Mouse (Mus musculus) testis, postnatal 14 days (tissue): ENCODE measurements around the gene Foxd1.

Experiments used
- DNase-seq: peaks from one replicate; pipeline ENCODE4 v3.0.0; 2021; ENCODE audit warnings: low spot score

Foxd1 gene

DNA sequence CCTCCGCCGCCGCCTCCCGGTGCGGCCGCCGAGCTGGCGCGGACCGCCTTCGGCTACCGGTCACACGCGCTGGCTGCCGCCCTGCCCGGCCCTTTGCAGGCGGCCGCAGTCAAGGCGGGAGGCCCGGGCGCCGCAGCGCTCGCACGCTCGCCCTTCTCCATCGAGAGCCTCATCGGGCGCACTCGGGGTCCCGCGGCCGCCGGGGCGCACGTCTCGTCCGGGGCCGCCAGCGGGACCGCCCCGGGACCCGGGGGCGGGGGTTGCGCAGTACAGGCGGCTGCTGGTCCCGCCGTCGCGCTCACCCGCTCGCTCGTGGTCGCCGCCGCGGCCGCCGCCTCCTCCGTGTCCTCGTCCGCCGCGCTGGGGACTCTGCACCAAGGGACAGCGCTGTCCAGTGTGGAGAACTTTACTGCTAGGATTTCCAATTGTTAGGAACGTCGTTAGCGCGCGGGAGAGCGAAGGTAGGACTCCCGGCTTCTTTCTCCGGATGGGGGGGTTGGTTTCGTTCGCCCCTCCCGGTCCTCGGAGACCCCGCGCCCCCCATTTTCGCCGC, 1.6 kb downstream of the Foxd1 start:
- DNase-seq, result no peak

DNA sequence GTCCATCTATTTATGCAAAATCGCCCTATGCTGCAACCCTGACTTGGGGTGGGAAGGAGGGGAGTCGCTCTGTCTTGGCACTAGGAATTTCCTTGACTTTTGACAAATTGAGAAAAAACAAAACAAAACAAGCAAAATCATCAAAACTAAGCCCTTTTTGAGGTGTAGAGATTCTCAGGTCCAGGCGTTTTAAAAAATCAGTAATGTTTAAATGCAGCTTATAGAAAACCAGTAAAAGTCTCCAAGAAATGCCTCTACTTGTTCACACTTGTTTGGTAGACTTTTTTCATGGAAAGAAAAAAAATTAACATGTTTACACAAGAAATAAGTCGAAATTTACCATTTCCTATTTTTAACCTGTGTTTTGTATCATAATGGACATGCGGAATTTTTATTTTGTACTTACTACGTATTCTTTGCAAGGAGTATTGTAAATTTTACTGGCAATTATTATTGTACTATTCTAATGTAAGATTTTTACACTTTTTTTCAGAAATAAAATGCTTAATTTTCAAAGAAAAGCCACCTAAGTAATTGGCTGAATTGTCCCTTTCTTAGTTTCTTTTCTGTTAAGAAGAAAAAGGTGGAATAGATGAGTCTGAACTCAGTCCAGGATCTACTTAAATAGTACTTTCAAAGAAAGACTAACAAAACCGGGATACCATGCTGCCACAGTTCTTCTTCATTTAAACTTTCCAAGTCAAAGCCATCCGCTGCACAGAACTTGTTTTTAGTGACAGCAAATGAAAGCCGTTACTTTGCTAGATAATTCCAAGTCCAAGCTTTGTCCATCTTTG, 2.3 kb downstream of the Foxd1 start:
- DNase-seq, result no peak

DNA sequence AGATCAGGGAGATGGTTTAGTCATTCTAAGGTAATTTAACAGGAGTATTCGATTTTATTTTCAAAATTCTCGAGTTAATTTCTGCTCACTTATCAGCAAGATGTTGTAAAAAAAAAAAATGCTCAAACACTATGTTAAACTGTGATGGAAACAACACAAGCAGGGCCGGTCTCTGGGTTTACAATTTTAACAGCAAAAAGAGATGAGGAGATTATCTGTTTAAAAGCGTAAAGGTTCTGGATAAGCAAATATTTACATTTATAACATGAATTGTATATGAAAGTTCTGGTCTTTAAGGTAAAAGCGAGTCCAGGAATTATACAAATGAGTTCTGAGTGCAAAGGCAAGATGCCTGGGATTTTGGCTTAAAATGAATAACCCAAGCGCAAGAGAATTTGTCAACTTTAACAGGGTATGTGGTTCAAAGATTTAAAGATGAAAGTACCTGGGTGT, 3.0 kb downstream of the Foxd1 start:
- no peak for DNase-seq

DNA sequence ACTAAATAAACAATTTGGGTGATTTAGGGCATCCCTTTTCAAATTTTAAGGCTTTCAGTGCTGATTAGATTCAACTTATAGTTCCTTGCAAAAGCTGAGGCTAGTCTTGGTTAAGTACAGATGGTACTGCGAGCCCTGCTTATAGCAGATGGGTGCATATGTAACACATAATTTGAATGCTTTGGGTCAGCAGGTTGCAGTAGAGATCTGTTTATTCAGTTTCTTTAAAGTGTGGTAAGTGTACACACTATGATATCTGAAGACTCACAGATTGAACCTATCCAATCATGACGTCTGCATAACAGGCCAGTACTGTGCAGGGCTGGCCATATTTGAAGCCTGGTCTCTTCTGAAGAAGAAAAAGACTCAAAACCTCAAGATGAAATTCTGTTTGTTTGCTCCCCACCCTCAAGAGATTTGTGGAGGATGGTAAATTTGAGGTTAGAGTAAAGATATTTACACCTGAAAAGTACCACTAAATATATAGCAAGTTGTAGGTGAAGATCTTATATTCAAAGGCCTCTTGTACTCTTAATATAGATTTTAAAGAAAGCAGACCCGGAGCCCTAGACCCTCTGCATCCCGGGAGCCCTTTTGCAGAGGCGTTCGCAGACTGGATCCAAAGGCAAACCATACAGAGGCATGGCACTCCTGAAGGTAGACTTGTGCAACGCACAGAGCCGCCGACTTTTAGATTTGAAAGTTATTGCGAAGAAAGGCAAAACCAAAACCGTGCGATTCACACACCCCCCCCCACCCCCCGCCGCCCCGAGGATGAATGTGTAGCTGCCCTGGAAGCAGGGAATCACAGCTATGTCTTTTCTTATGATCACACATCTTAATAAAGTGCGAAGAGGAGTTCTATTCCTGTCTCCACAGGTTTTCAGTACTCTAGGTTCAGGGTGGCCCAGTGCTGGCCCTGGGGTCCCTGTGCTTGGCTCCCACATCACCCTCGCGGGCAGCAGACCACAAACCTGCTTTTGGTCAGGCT, 3.7 kb downstream of the Foxd1 start:
- no peak for DNase-seq

DNA sequence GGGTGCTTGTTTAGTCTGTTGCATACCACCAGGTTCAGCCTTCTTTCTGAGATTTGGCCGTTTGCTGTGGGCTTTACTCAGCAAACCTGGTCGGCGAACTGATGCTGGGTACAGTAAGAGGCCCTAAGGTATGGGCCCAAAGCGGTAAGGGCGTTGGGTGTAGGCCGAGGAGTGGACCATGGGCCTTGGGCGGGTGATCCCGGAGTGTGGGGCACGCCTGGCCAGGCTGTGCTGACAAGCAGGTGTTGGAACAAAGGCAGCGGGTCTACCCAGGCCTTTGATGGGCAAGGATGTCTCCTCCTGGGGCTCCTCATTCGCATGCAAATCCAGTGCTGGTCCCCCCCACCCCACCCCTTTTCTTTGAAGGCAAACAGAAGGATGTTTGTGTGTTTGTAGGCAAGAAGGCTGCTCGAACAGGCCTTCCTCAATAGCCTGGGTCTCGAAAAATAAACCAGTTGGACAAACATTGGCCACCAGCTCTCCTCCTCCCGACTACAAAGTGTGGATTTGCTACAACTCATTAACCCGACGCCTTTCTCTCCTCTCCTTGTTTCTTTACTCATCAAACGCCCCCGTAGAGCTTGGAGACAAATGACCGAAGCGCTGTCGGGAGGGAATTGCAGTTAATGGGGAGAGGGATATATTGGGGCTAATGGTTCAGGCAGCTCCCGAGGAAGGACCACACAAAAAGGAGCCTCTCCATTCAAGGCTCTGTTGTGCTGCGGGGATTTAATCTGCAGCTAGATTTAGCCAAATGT, 4.6 kb downstream of the Foxd1 start:
- DNase-seq, result no peak

DNA sequence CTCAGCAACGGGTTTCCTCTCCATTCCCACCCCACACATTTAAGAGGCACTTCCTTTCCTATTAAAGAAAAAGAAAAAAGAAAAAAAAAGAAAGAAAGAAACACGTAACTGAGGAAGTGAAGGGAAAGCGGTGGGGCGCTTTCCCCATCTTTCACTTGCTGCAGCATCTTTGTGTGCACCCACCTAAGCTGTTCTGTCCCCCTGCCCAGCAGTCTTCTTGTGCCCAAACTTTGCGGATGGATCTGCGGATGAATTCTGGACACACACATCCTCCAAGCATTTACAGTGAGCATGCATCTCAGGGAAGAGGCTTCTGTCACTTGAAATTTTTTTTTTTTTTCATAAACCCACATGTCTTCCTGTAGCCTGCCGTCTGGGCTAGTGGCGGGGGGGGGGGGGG, 5.3 kb downstream of the Foxd1 start:
- no peak for DNase-seq

DNA sequence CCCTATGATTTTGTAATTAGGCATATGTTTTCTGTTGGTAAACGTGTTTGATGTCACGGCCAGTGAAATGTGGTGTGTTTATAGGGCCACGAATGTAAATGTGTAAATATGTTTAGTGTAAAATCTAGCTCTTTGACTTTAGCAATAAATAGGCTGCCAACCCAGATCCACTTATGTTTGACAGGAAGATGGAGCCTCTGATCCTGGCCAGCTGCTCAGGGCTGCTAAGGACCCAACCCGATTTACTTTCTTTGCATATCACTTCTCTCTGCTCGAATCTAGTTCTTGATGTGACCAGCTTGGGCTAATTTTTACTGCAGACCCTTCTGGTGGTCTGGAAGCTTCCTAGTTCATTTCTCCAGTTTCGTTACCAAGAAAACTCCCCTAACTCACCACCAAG, 6.3 kb downstream of the Foxd1 start:
- no peak for DNase-seq

DNA sequence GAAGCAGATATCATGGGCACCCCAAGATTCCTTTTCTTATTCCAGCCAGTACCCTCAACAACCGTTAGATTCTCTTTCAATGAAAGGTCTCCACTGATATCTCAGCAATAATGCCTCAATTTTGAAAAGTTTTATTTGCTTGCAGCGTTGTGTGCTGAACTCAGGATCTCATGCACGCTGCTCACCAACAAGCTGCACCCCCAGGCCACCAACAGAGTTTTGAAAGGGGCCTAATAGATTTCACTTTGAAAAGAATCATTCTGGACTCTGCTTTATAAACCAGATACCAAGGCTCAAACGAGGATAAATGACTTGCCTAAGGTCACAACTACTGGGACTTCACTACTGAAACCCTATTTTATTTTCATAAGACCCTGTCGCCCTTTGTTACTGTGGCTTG, 7.1 kb downstream of the Foxd1 start:
- DNase-seq, result no peak

DNA sequence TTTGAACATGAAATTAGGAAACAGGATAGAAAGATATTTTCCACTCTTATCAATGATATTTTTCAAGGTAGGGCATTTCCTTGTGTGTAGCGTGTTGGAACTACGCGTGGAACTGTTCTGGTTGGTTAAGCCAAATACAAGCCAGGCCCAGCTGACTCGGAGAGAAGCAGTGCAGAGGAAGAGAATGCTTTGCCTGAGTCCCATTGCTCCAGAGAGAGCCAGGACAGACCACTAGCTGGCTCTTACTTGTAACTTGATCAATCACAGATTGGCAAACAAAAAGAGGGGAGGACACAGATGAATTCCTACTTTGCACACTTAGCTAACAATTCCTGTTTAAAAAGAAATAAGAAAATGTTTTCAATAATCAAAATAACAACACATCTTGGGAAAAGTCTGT, 9.0 kb downstream of the Foxd1 start:
- DNase-seq, result no peak

DNA sequence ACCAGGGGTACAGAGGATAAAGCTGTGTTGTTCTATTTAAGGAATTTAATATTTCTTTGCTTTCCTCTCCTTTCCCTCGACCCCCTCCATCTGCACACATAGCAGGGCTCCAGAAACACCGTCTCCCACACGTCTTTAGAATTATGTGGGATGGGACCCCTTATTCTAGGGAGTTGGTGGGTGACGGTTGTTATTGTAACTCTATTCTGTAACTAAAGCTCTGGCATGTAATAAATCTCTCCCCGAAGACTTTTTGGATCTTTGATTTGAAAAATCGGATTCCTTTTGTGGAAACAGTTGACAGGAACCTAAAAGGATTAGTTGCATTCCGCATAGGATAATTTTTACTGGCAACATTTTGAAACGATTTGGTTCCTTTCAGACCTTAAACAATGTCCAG, 11.0 kb downstream of the Foxd1 start:
- DNase-seq, result no peak

DNA sequence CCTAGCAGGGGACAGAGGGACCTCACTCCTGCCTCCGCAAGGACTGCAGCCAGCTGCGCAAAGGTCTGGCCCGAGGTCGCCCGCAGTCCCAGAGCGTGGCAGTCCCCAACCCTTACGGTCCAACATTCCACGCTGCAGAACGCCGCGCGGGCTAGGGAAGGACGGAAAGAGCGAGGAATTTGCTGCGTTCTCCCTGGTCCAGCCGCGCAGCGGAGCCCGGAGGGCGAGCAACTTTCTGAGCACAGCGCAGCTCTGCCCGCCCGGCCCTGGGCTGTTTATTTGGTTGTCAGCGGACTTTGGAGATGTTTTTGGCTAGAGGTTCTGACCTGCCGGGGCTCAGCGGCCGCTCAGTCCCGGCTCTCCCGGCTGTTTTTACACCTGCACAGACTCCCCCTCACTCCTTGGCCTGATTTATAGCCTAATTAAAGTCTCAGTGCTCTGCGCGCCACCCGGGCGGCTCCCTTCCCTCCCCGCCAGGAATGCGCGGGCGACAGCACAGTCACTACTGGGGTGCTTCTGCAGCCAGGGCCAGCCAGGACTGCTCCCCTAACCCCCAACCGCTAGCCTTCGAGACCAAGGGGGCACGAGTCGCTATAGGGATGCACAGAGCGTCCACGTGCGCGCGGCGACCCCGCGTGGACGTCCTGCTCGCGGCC, 11.9 kb downstream of the Foxd1 start:
- no peak for DNase-seq

DNA sequence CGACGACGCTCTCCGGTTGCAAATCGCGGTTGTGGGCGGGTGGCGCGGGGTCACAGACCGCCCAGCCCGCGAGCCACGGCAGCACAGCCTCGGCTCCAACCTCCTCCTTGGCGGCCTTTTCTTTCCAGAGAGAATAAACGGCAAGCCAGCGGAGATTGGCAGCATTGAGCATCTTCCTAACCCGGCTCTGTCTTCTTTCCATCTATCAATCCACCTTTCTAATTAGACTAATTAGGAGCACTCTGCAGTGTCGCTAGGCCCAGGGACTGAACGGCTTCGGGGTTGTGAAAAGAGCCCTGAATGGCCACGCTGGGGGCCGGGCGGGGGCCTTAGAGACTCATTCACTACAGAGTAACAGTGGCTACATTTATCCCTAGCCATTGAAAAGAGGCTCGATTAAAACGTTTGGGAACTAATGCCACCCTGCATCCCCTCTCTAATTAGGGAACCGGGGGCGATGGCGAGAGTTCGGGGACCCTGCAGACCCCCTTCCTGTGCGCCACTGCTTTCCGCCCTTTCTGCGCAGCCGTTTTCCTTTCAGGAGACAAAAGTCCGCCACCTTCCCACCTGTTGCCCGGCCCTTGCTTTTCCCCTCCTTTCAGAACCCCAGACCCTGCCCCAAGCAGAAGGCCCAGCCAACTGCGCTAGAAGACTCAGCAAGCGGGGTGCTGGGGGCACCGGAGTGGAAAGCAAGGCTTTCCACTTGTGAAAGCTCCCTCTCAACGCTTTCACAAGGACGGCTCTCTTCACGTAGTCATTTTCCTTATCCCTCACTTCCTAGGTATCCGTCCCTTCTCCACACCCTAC, 12.6 kb downstream of the Foxd1 start:
- no peak for DNase-seq

DNA sequence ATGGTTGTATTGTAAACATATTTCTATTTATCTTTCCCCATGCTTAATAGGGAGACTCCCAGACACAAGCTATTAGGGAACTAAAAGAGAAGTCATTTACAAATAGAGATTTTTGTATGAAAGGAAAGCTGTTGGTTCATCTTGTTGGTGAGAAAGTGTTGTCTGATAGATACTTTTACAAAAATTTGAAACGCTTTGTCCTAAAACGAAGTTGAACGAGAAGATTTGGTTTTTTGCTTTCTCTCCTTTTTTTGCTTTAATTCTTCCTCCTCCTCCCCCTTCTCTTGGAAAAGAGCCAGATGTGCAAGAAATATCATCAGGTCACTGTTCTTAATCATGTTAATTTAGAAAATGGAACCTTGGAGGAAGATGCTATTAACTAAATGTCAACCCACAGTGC, 13.6 kb downstream of the Foxd1 start:
- DNase-seq, result no peak

DNA sequence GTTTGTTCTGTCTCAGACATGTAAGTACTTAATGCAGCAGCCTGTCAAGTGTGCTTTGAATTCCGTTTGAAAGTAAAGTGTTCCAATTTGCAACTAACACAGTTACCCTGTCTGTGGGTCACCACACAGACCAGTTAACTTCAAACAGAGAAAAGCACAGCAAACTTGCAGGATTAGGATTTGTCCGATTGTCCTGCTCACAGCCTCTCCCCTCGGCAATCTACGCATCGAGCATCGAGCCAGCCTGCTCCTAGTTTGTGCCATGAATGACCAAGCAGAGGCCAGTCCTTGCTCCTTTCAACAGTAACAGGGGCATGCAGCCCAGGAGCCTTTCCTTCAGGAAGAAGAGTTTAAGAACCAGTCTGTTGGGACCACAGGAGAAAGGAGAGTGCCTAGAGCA, 15.0 kb downstream of the Foxd1 start:
- DNase-seq, result no peak

DNA sequence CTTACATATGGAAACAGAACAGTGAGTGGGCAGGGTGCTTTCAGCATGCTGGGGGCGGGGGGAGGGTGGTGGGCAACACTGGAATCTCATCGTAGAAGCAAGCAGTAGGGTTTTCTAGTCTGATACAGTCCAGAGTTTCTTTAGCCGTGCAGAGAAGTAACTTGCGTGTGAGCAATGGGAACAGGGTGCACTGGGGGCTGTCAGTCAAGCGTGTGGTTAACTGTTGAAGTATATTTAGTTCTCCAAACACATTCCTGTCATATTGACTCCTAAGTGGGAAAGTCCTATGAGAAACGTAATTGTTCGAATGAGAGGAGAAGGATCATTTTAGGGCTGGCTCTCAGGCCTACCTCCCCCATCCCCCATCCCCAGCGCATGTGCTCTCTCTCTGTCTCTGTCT, 20.5 kb downstream of the Foxd1 start:
- DNase-seq, result no peak

DNA sequence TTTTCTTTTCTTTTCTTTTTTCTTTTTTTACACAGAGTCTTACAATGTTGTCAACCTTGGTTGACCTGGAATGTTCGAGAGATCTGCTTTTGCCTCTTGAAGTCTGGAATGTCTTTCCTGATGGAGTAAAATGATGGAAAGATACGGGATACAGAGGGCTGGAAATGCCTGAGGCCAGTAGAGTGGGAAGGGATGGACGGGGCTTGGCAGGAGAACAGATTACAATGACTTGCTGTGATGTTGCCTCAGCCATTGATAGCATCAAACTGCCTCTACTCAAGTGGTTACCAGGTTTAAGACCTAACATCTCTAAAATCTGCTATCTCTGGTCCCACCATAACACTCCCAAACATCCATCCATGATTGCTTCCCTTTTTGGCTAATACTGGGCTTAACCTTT, 20.9 kb downstream of the Foxd1 start:
- no peak for DNase-seq

DNA sequence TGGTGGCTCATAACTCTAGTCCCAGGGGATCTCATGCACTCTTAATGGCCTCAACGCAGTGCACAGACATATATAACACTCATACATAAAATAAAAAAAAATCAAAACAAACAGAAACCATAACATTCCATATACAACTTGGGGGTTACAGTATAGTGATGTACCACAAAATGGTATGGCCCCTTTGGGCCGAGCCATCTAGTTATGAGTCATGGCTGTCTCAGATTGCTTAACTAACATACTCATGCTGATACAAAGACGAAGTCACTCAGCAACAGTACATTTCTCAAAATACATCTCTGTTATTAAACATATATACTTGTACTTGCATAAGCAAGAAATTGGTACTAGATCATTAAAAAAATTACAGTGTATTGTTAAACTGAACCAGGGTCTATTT, 23.7 kb downstream of the Foxd1 start:
- DNase-seq, result no peak

DNA sequence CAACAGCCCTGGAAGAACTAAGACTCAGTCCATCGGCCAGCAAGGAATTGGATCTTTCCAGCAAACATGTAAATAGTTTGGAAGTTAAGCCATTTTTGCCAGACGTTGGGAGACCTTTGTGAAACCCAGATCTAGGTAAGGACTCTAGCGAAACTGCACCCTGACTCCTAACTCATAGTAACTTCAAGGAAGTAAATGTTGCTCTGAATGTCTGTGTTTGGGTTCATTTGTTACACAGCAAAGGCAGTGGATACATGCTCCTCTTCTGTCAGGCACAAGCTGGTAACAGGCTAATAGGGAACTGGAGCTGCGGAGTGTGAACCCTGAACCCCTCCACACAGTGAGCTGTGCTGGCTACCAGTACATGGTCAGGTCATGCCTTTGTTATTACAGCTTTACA, 28.7 kb downstream of the Foxd1 start:
- no peak for DNase-seq

DNA sequence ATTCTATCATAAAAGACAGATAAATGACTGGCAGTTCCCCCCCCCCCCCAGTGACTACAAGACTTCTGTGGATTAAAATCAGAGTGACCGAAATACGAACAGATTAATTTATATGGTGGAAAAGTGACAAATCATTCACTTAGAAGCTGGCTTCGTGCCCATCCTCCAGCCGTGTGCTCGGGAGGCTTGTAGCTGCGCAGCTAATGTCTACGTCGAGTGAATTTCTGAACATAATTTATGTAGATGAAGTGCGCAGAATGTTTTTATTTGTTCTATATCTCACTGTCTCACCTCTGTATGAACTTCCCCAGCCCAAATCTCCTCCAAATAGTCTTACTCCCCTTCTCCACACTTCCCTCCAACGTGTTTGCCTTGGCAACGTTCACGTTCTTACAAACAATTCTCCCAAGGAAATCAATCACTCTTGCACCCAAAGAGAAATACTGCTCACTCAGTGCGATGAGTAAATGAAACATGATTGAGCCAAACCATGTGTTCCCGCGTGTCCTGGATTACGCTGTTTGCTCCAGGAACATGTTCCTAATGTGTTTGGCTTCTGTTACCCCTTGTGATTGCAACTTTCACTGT, 30.0 kb downstream of the Foxd1 start:
- no peak for DNase-seq

DNA sequence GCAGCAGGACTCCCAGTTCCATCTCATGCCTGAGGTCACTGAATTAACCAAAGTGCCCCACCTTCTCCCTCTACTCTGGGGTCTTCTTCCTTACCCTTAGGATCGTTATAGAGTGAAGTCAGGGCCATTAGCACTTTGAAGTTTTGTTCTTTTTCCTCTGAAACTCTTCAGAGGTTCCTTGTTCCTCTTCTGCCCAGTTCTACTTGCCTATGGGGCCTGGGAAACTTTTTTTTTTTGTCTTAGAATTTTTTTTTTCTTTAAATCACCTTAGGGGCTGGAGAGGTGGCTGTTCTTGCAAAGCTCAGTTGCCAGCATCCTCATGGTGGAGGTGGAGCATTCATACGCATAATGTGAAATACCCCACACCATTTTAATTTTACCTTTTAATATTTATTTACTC, 31.8 kb downstream of the Foxd1 start:
- DNase-seq, result no peak
